In genomic region chr10:77523321-77523720, GRCm38 (mm10) we compare ENCODE assay signal across 10 mouse cellular contexts. TPM values are rescaled to one million over a fixed set of nuclear protein-coding genes. Genes with fewer than 3 reads are reported as not detected.
A peak's percentile ranks its signal among the peaks of the same experiment; 100 is the strongest.
DNase-seq lines count a peak whose midpoint lies in the region; ATAC-seq and TF ChIP-seq lines count a peak whose summit lies in the region.
"Had no signal": no experiment of that assay in that cellular context is flagged by ENCODE, and none has a peak within 500 bp of the region (broad histone marks: within the 10 kb centered on the region; RNA-seq: fewer than 3 reads in every experiment).

No protein-coding gene starts in this region.

- no peaks in the 10 kb centered on the region for H3K9me3 ChIP-seq in liver, embryonic 12.5 days (replicated peaks)
- H3K9me3 ChIP-seq in G1E (replicated peaks): no peaks in the 10 kb centered on the region
- H3K9me3 ChIP-seq: midbrain, embryonic 15.5 days had no signal

- 0 out of 2 replicates have a peak overlapping the region, but pooled peaks have one; percentile 10 for H3K27ac ChIP-seq in liver, adult 2 months (replicated peaks; ENCODE audit: insufficient read depth, low read depth, low read length)
- H3K27ac ChIP-seq in liver, embryonic 12.5 days: no peak overlapping the region
- H3K27ac ChIP-seq in macrophage: peak overlapping the region; percentile 87
- H3K27ac ChIP-seq: left cerebral cortex, adult 2 months; midbrain, embryonic 15.5 days had no signal

- no peak for TF ChIP-seq POLR2A in liver, adult 2 months (IDR thresholded peaks at IDR 0.05; ENCODE audit: extremely low read depth, insufficient read depth, low read length)

- no peaks in the 10 kb centered on the region for H3K27me3 ChIP-seq in liver, adult 2 months (ENCODE audit: control insufficient read depth, insufficient read depth, low read length)
- peaks cover 24% of the 10 kb centered on the region for H3K27me3 ChIP-seq in liver, embryonic 12.5 days (replicated peaks)
- H3K27me3 ChIP-seq in G1E (ENCODE audit: insufficient read depth, low read length): peaks cover 22% of the 10 kb centered on the region
- H3K27me3 ChIP-seq: midbrain, embryonic 15.5 days had no signal

- intact Hi-C loops in left cerebral cortex, postnatal 14 days (cut with DNase I): no loop called here

- ATAC-seq in liver, embryonic 12.5 days: no peak
- ATAC-seq in G1E (ENCODE audit: extremely low read depth, insufficient number of reproducible peaks, low FRiP score, poor library complexity, severe bottlenecking): no peak; the same call in 1 of the 2 replicates
- peak; percentile 61 for ATAC-seq in common myeloid progenitor, adult 5-6 weeks (replicated peaks; ENCODE audit: low read depth, poor library complexity, severe bottlenecking)

- WGBS in liver, adult 2 months: 76% methylated on average over 7 of the region's 7 CpGs
- 22% methylated on average over 7 of the region's 7 CpGs for WGBS in liver, embryonic 12.5 days (ENCODE audit: insufficient replicate concordance)
- WGBS in macrophage (ENCODE audit: missing documents): 13% methylated on average over 6 of the region's 7 CpGs

- no peaks in the 10 kb centered on the region for H3K79me2 ChIP-seq in liver, adult 2 months (ENCODE audit: control insufficient read depth, insufficient read depth, low read length)
- no peaks in the 10 kb centered on the region for H3K79me2 ChIP-seq in macrophage (ENCODE audit: inconsistent target)

- DNase-seq in liver, adult 2 months (ENCODE audit: extremely low read depth, low read depth, low spot score): no peak
- peak; percentile 33 for DNase-seq in G1E (ENCODE audit: low spot score)
- no peak for DNase-seq in cerebellum, adult 11-12 months
- no peak for DNase-seq in left cerebral cortex, postnatal 14 days (ENCODE audit: low spot score in 2 of 2)
- DNase-seq: heart, postnatal 4 days had no signal

- H3K9ac ChIP-seq in liver, adult 2 months (ENCODE audit: low read depth, low read length): no peak overlapping the region
- no peak overlapping the region; the same call in 1 of the 2 replicates for H3K9ac ChIP-seq in liver, embryonic 12.5 days

- no peak overlapping the region for H3K4me2 ChIP-seq in liver, embryonic 12.5 days

- H3K36me3 ChIP-seq in liver, adult 2 months (ENCODE audit: control insufficient read depth, insufficient read depth, low read length): no peaks in the 10 kb centered on the region
- no peaks in the 10 kb centered on the region for H3K36me3 ChIP-seq in liver, embryonic 12.5 days
- H3K36me3 ChIP-seq in G1E (replicated peaks): peaks cover 2% of the 10 kb centered on the region
- H3K36me3 ChIP-seq in macrophage (ENCODE audit: inconsistent target): no peaks in the 10 kb centered on the region
- H3K36me3 ChIP-seq: midbrain, embryonic 15.5 days had no signal

- peaks cover 4% of the 10 kb centered on the region for H3K4me1 ChIP-seq in liver, adult 2 months (ENCODE audit: control insufficient read depth, insufficient read depth, low read length)
- peaks cover 28% of the 10 kb centered on the region for H3K4me1 ChIP-seq in liver, embryonic 12.5 days
- H3K4me1 ChIP-seq in G1E (ENCODE audit: insufficient read depth, low read depth, low read length): peaks cover 63% of the 10 kb centered on the region
- H3K4me1 ChIP-seq: midbrain, embryonic 15.5 days had no signal

- TF ChIP-seq CTCF in liver, adult 2 months (IDR thresholded peaks at IDR 0.05; ENCODE audit: low read depth, low read length): no peak
- TF ChIP-seq CTCF in G1E (IDR thresholded peaks at IDR 0.05; ENCODE audit: low read depth, low read length): no peak

- H3K4me3 ChIP-seq in liver, adult 2 months (ENCODE audit: insufficient read depth, low read depth, low read length): no peak overlapping the region
- H3K4me3 ChIP-seq in liver, embryonic 12.5 days: no peak overlapping the region
- H3K4me3 ChIP-seq in G1E (ENCODE audit: low read depth, low read length): no peak overlapping the region; the same call in 1 of the 2 replicates
- H3K4me3 ChIP-seq in macrophage (ENCODE audit: inconsistent target): no peak overlapping the region

RNA-seq across cellular contexts. Expression of gene Itgb2, which starts 6.7 kb away (rescaled TPM):
- total RNA-seq in liver, adult 2 months (2014; rRNA removed): 4.8 and 5.6 TPM in 2 replicates
- 4.2 and 5.6 TPM in 2 replicates for polyA plus RNA-seq in liver, adult 2 months (2012; rRNA removed)
- polyA plus RNA-seq in liver, embryonic 12.5 days (2016; fragmentation: Nextera tagmentation; extraction: Ambion mirVana): 13.5 and 13.9 TPM in 2 replicates
- total RNA-seq in G1E (2014; fragmentation: Nextera tagmentation): 39.6 and 51.8 TPM in 2 replicates
- 49.1 and 49.2 TPM in 2 replicates for total RNA-seq in G1E (2017)
- 8.5 and 20.0 TPM in 2 replicates for polyA plus RNA-seq in G1E (2012)
- total RNA-seq in common myeloid progenitor, adult 5-6 weeks (2017): 12.4 and 18.4 TPM in 2 replicates
- 100 to 1,000 TPM in 22 of 26 experiments, 10 to 100 TPM in 4; 30.2 to 203 (median 164) TPM for total RNA-seq in macrophage (2018; cell fraction: chromatin; rRNA removed)
- 100 to 1,000 TPM; 247 to 519 (median 377) TPM for total RNA-seq in macrophage (2018; cell fraction: cytosol; rRNA removed)
- total RNA-seq in macrophage (2018; cell fraction: nucleus; rRNA removed): 100 to 1,000 TPM; 138 to 880 (median 577) TPM
- polyA plus RNA-seq in macrophage (2018): 418 to 531 TPM (median 505 TPM) in 3 replicates
- total RNA-seq in left cerebral cortex, postnatal 14 days (2021): 1 to 10 TPM; 3.1 to 3.2 TPM

RNA-seq across cellular contexts. Expression of gene Fam207a, which starts 7.7 kb away (rescaled TPM):
- total RNA-seq in liver, adult 2 months (2014; rRNA removed): 12.7 and 15.5 TPM in 2 replicates
- polyA plus RNA-seq in liver, adult 2 months (2012; rRNA removed): 24.3 and 27.3 TPM in 2 replicates
- polyA plus RNA-seq in liver, embryonic 12.5 days (2016; fragmentation: Nextera tagmentation; extraction: Ambion mirVana): 32.7 and 33.7 TPM in 2 replicates
- 13.0 and 14.5 TPM in 2 replicates for total RNA-seq in G1E (2014; fragmentation: Nextera tagmentation)
- 31.1 and 39.4 TPM in 2 replicates for total RNA-seq in G1E (2017)
- polyA plus RNA-seq in G1E (2012): 122 and 191 TPM in 2 replicates
- 23.1 and 32.5 TPM in 2 replicates for total RNA-seq in common myeloid progenitor, adult 5-6 weeks (2017)
- 10 to 100 TPM in 18 of 26 experiments, 1 to 10 TPM in 8; 4.4 to 19.6 (median 13.5) TPM for total RNA-seq in macrophage (2018; cell fraction: chromatin; rRNA removed)
- total RNA-seq in macrophage (2018; cell fraction: cytosol; rRNA removed): 10 to 100 TPM; 10.8 to 27.4 (median 20.7) TPM
- 10 to 100 TPM in 18 of 26 experiments, 1 to 10 TPM in 8; 5.3 to 18.1 (median 11.7) TPM for total RNA-seq in macrophage (2018; cell fraction: nucleus; rRNA removed)
- polyA plus RNA-seq in macrophage (2018): 16.8 to 38.8 TPM (median 21.1 TPM) in 3 replicates
- total RNA-seq in left cerebral cortex, postnatal 14 days (2021): 10 to 100 TPM; 32.2 to 33.4 TPM

RNA-seq across cellular contexts. Expression of gene Pttg1ip, which starts 58.2 kb away (rescaled TPM):
- total RNA-seq in liver, adult 2 months (2014; rRNA removed): 146 and 168 TPM in 2 replicates
- polyA plus RNA-seq in liver, adult 2 months (2012; rRNA removed): 218 and 238 TPM in 2 replicates
- 68.8 and 72.8 TPM in 2 replicates for polyA plus RNA-seq in liver, embryonic 12.5 days (2016; fragmentation: Nextera tagmentation; extraction: Ambion mirVana)
- total RNA-seq in G1E (2014; fragmentation: Nextera tagmentation) (133 and 140 TPM in 2 replicates), G1E (2017) (111 and 115 TPM in 2 replicates)
- polyA plus RNA-seq in G1E (2012) (106 and 128 TPM in 2 replicates), macrophage (2018) (99.5 to 103 TPM (median 102 TPM) in 3 replicates)
- 35.5 and 47.4 TPM in 2 replicates for total RNA-seq in common myeloid progenitor, adult 5-6 weeks (2017)
- total RNA-seq in macrophage (2018; cell fraction: chromatin; rRNA removed): 10 to 100 TPM; 20.2 to 99.8 (median 58.3) TPM
- 100 to 1,000 TPM in 13 of 26 experiments, 10 to 100 TPM in 13; 77.7 to 133 (median 99.5) TPM for total RNA-seq in macrophage (2018; cell fraction: cytosol; rRNA removed)
- 100 to 1,000 TPM in 8 of 26 experiments, 10 to 100 TPM in 18; 51.1 to 150 (median 89.2) TPM for total RNA-seq in macrophage (2018; cell fraction: nucleus; rRNA removed)
- 10 to 100 TPM; 74.0 to 75.1 TPM for total RNA-seq in left cerebral cortex, postnatal 14 days (2021)
